Mouse (Mus musculus) bone marrow, adult 2 months (tissue): Measurements from ENCODE around the gene Uroc1.

Experiments used
- CTCF ChIP-seq: fragments of 200-500 bp; IDR thresholded peaks from 2 replicates; pipeline ENCODE4 v1.5.1; 2011; ENCODE audit warnings: low read length, control low read depth; ENCODE audit not compliant: control insufficient read depth, insufficient read depth
- POLR2A ChIP-seq: fragments of 200-500 bp; IDR thresholded peaks from 2 replicates; pipeline ENCODE4 v1.6.1; 2011; ENCODE audit warnings: low read depth, mild to moderate bottlenecking, control low read depth, low read length, borderline replicate concordance; ENCODE audit not compliant: control insufficient read depth

GRCm38 (mm10) chr6:90393948-90394347 lies 60.9 kb downstream of the Uroc1 start:
- TF ChIP-seq POLR2A = no peak
- TF ChIP-seq CTCF = no peak
